Mouse (Mus musculus): ENCODE measurements around the gene Ttc38.
A peak's percentile ranks its signal among the peaks of the same experiment; 100 is the strongest.

Ttc38 gene

DNA sequence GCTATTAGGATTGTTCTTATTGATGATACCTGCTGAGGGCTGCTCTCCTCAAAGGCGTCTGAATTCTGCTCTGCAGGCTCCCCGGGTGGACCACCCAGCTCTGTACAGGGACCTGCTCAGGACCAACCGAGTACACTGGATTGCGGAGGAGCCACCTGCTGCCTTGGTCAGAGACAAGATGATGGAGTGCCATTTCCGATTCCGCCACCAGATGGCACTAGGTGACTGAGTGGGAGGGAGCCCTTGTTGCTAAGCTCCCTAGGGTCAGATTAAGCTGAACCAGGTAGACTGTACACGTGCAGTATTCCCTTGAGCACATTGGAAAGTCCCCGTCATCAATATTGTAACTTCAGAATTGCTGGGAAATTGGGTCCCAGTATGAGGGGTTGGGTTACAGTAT is 64.2 kb downstream of the Ttc38 start:
- DNase-seq (ENCODE audit: low spot score), result peak; percentile 87

DNA sequence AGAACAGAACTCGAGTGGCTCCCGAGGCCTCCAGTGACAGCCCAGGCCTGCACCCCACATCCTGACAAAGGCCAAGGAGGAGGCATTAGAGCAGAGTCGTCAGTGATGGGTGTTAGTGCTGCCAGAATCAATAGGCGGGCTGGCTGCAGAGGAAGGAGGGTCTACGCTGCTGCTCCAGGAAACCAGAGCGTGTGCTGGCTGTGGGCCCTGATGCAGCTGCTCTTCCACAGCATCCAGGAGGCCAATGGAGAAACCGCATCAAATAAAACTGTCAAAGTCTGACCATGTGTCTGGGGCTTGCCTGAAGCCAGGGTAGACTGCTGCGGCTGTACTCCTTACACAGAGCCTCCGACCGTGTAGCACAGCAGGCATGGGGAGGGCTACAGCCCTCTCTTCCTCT is 65.0 kb downstream of the Ttc38 start:
- no peak for DNase-seq (ENCODE audit: low spot score)

GRCm38 (mm10) chr15:85899396-85899795 is 67.3 kb downstream of the Ttc38 start:
- no peak for DNase-seq (ENCODE audit: low spot score)

DNA sequence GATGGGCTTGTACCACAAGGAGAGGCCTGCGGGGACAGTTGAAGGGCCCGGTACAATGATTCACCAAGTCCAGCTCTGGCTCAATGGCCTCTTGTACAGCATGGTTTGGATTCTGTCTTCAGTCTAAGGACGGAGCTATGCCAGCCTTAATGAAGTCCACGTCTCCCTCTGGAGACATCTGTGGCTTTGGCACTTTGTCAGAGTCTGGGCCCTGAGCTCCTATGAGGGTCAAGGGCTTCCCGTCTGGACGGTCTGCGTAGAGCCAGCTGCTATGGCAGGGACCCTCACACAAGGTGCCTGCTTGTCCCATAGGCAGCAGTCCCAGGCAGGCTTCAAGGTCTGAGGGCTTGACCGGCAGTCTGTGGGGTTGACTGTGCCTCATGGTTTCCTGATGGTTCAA is 68.2 kb downstream of the Ttc38 start:
- DNase-seq (ENCODE audit: low spot score), result no peak

- DNase-seq (ENCODE audit: low spot score), result no peak
Measured at GRCm38 (mm10) chr15:85900801-85901200, 68.7 kb downstream of the Ttc38 start.

DNA sequence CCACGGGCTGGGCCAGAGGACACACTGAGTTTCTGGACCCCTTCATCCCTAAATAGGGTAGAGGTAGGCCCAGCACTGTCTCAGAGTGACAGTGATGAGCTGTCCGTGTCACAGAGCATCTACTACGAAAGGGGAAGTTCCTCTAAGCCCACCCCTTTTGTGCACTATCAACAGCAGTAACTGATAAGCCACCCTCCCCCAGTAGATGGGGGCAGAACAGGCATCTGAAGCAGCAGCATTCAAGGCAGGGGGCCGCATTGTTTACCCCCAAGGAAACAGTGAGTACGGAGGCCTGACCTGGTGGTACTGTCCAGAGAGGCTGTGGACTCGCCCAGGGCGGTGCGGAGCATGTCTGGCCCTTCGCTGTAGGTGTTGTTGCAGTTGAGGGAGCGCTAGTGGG is 70.4 kb downstream of the Ttc38 start:
- DNase-seq (ENCODE audit: low spot score), result no peak

GRCm38 (mm10) chr15:85903826-85904225 is 71.7 kb downstream of the Ttc38 start:
- no peak for DNase-seq (ENCODE audit: low spot score)

All from embryo, embryonic 10.5 days (tissue).